Mouse (Mus musculus) liver, embryonic 14.5 days (tissue): ENCODE measurements around the gene Dok4. TPM values are rescaled to one million over a fixed set of nuclear protein-coding genes. Genes with fewer than 3 reads are reported as not detected.

Experiments used
- ATAC-seq: fragments of 200-750 bp; cut with Nextera tagmentation; 2 replicates; pipeline ENCODE4 v1.8.0; 2017; ENCODE audit warnings: moderate number of reproducible peaks, mild to moderate bottlenecking, moderate library complexity; ENCODE audit not compliant: insufficient read depth
- DNase-seq, 3 experiments: peaks; one replicate each; pipeline ENCODE4 v3.0.0-alpha.2; 2012 to 2013; ENCODE audit warnings: low read depth in 3 of 3, low spot score in 3 of 3
- H3K27ac ChIP-seq: fragments of 300-500 bp; sonication (generic); 2 replicates; pipeline ENCODE4 v1.5.1; 2014; ENCODE audit warnings: moderate library complexity, mild to moderate bottlenecking, control low read depth, inconsistent platforms
- H3K27me3 ChIP-seq: fragments of 300-500 bp; sonication (generic); 2 replicates; pipeline ENCODE4 v1.6.1; 2014; ENCODE audit warnings: mild to moderate bottlenecking, low read length, moderate library complexity; ENCODE audit not compliant: control insufficient read depth, insufficient read depth
- H3K36me3 ChIP-seq: fragments of 300-500 bp; sonication (generic); replicated peaks from 2 replicates; pipeline ENCODE4 v1.6.1; 2014; ENCODE audit warnings: low read depth; ENCODE audit not compliant: control insufficient read depth, insufficient read depth
- H3K4me1 ChIP-seq, 2 experiments: fragments of 200-500 bp in 1 of 2; fragments of 300-500 bp in 1 of 2; sonication (generic) in 1 of 2; replicated peaks; 2 replicates each; pipeline ENCODE4 v1.6.1; 2012 to 2014; ENCODE audit warnings: antibody characterized with exemption in 1 of 2, inconsistent platforms in 1 of 2, low read length in 1 of 2; ENCODE audit not compliant: control insufficient read depth in 2 of 2, insufficient read depth in 2 of 2
- H3K4me2 ChIP-seq: fragments of 300-500 bp; sonication (generic); 2 replicates; pipeline ENCODE4 v1.6.1; 2014; ENCODE audit warnings: low read depth, mild to moderate bottlenecking, control low read depth, moderate library complexity
- H3K4me3 ChIP-seq, 2 experiments: fragments of 200-500 bp in 1 of 2; fragments of 300-500 bp in 1 of 2; sonication (generic) in 1 of 2; 2 replicates each; pipeline ENCODE4 v1.5.1; 2012 to 2014; ENCODE audit warnings: low read depth in 2 of 2, low read length in 2 of 2, mild to moderate bottlenecking in 2 of 2, control low read depth in 1 of 2, inconsistent platforms in 1 of 2, moderate library complexity in 1 of 2; ENCODE audit not compliant: insufficient read depth in 1 of 2
- H3K9ac ChIP-seq: fragments of 300-500 bp; sonication (generic); replicated peaks from 2 replicates; pipeline ENCODE4 v1.6.1; 2014; ENCODE audit warnings: mild to moderate bottlenecking, control low read depth, moderate library complexity
- H3K9me3 ChIP-seq: fragments of 300-500 bp; sonication (generic); 2 replicates; pipeline ENCODE4 v1.6.1; 2016; ENCODE audit warnings: low read length, mixed read lengths; ENCODE audit not compliant: control insufficient read depth
- CTCF ChIP-seq: IDR thresholded peaks from 2 replicates; pipeline ENCODE4 v1.5.1; 2016; ENCODE audit warnings: antibody characterized with exemption, low read depth, control low read depth
- EP300 ChIP-seq: IDR thresholded peaks from 2 replicates; pipeline ENCODE4 v1.6.1; 2016; ENCODE audit warnings: antibody characterized with exemption, low read depth
- WGBS: fragments of 180-500 bp; shearing (Covaris S2); extraction: QIAGEN DNeasy Blood & Tissue Kit; methylation state at CpG from one replicate; pipeline ENCODE4 v1.1.7; 2014; ENCODE audit not compliant: insufficient replicate concordance; 5-methylcytosine and 5-hydroxymethylcytosine counted together
- polyA plus RNA-seq, 2 experiments: library from polyadenylated mRNA; depleted of rRNA in 1 of 2; stranded (reverse) in 1 of 2; unstranded in 1 of 2; fragments of >200 nt; fragmentation: Nextera tagmentation in 1 of 2; extraction: Ambion mirVana in 1 of 2; gene quantifications; 2 replicates each; pipeline versions ENCODE4 v1.2.1 to v1.2.3; 2012 to 2014

Gene Dok4
- polyA plus RNA-seq, 2 experiments = 7.2 to 11.1 TPM

GRCm38 (mm10) chr8:94892917-94893316, 16.8 kb upstream of the Dok4 start:
- no peak overlapping the region for H3K27ac ChIP-seq
- no peaks in the 10 kb centered on the region for H3K9me3 ChIP-seq
- H3K4me1 ChIP-seq = peaks cover 21 to 31% of the 10 kb centered on the region in 2 experiments
- DNase-seq (no peak), ATAC-seq (no peak)
- H3K27me3 ChIP-seq = peaks cover 3% of the 10 kb centered on the region
- no peak for TF ChIP-seq CTCF
- no peak for TF ChIP-seq EP300
- no peak overlapping the region for H3K4me2 ChIP-seq
- no peak overlapping the region for H3K4me3 ChIP-seq
- H3K9ac ChIP-seq = no peak overlapping the region
- 40% methylated on average over 2 of the region's 2 CpGs for WGBS
- H3K36me3 ChIP-seq = no peaks in the 10 kb centered on the region

DNA sequence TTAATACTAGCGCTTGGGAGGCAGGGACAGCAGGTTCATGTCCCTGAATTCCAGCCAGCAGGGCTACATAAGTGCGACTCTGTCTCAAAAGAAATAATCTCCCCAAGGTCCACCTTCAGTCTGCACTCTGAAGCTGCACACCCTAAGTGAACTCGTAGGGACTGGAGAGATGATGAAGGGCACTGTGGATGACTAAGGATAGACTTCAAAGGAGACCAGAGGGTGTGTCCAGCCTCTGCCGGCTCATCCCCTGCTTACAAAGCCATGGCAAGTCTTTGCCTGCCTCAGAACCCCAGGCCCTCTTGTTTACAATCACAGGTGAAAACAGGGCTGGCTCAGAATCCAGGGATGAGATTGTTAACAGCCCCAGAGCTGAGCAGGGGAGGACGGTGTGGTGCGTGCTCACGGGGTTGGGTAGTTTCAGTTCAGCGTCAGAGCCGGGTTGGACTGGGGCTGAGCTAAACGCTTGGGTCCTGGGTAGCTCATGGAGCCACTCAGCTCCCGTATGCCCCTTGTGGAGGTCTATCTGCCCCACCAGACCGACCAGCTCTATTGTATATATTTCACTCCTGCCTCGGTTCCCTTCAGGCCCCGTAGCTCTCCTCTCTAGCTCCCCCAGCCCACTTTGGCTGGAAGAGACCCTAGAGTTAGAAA, 12.4 kb upstream of the Dok4 start:
- Histone ChIP-seq H3K4me3 (peak overlapping the region; percentile 11 to 37; a peak in 1 of 4 replicates), H3K27me3 (peaks cover 3% of the 10 kb centered on the region), H3K9ac (peak overlapping the region; percentile 43), H3K9me3 (no peaks in the 10 kb centered on the region), H3K4me2 (peak overlapping the region; percentile 56), H3K36me3 (no peaks in the 10 kb centered on the region), H3K27ac (no peak overlapping the region), H3K4me1 (peaks cover 6 to 14% of the 10 kb centered on the region in 2 experiments; a peak in 3 of 4 replicates)
- TF ChIP-seq EP300 = no peak
- TF ChIP-seq CTCF = no peak
- ATAC-seq (peak; percentile 78), DNase-seq (no peak)
- WGBS = 27% methylated on average over 14 of the region's 14 CpGs

- Histone ChIP-seq H3K9me3 (no peaks in the 10 kb centered on the region), H3K36me3 (no peaks in the 10 kb centered on the region), H3K4me1 (peaks cover 7 to 10% of the 10 kb centered on the region in 2 experiments), H3K4me3 (no peak overlapping the region), H3K4me2 (no peak overlapping the region), H3K27ac (no peak overlapping the region), H3K27me3 (no peaks in the 10 kb centered on the region), H3K9ac (no peak overlapping the region)
- DNase-seq (no peak), ATAC-seq (no peak)
- 49% methylated on average over 4 of the region's 4 CpGs for WGBS
- TF ChIP-seq EP300 = no peak
- no peak for TF ChIP-seq CTCF
These were observed 4.6 kb upstream of the Dok4 start for GRCm38 (mm10) chr8:94880742-94881141.

- DNase-seq (no peak), ATAC-seq (no peak)
- no peak overlapping the region for H3K4me3 ChIP-seq
- peak overlapping the region; percentile 15; the same call in 1 of the 2 replicates for H3K9ac ChIP-seq
- peak overlapping the region; percentile 71 for H3K4me2 ChIP-seq
- H3K27me3 ChIP-seq = peaks cover 8% of the 10 kb centered on the region
- no peaks in the 10 kb centered on the region; the same call in 1 of the 2 replicates for H3K36me3 ChIP-seq
- H3K4me1 ChIP-seq = peaks cover 20 to 21% of the 10 kb centered on the region in 2 experiments
- peak overlapping the region; percentile 28 for H3K27ac ChIP-seq
- 31% methylated on average over 3 of the region's 3 CpGs for WGBS
- TF ChIP-seq EP300 (no peak), CTCF (no peak)
- H3K9me3 ChIP-seq = no peaks in the 10 kb centered on the region
These were observed 690 bp upstream of the Dok4 start for GRCm38 (mm10) chr8:94876820-94877219.

- peak overlapping the region; percentile 73 to 81 for H3K4me3 ChIP-seq
- WGBS = under 1% methylated on average over 20 of the region's 20 CpGs
- H3K36me3 ChIP-seq = no peaks in the 10 kb centered on the region; the same call in 1 of the 2 replicates
- no peak for TF ChIP-seq EP300
- DNase-seq = no peak
- peaks cover 21 to 26% of the 10 kb centered on the region in 2 experiments for H3K4me1 ChIP-seq
- peak overlapping the region; percentile 71 for H3K4me2 ChIP-seq
- ATAC-seq = peak; percentile 37
- peaks cover 8% of the 10 kb centered on the region for H3K27me3 ChIP-seq
- no peaks in the 10 kb centered on the region for H3K9me3 ChIP-seq
- H3K9ac ChIP-seq = peak overlapping the region; percentile 83
- H3K27ac ChIP-seq = peak overlapping the region; percentile 74
These were observed 319 bp downstream of the Dok4 start for GRCm38 (mm10) chr8:94875871-94876150.
